Mouse (Mus musculus) kidney, adult 18-20 months (tissue): ENCODE data around the gene Tlr11.
A peak's percentile ranks its signal among the peaks of the same experiment; 100 is the strongest.

Source experiments
- DNase-seq: peaks from one replicate; pipeline ENCODE4 v3.0.0; 2021

The Tlr11 gene

DNA sequence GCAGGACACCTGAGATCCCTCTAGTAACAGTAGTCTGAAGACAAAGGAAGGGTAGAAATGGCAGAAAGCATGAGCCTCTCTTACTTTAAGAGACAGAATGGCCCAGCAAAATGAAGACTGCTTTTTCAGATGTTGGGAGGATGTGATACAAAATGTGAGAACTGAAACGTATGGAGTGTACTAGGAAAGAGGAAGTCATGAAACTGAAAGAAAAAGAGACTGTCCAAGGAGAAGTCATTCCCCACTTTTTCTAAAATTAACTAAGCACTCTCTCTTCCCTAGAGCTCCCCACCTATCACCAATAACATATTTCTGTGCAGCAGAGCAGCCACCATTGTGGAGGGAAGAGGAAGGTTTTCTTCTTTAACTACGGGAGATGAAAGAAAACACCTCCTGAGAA, at the start of gene Tlr11:
Tlr11 (plus strand) TSS at position 322 of the 400 bp plus-strand sequence.
- no peak for DNase-seq

DNA sequence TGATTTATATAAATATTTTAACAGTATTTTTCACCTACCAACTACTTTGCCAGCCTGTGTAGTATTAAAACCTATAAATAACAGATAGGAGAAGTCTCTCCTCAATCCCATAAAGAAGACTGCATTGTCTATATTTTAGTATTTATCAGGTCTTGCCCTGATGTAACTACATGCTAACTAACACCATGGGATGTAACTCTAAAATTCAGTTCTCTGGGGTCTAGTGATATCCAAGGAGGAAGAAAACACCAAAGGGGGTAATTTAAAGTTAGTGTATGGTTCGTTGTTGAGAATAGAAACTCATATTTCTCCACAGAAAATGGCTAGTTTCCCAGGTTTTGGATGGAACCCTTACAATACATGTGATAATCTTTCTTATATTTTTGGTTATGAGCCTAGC, 31.1 kb upstream of the Tlr11 start, which contains the start of gene Olfr734:
Olfr734 (minus strand) TSS at position 101 of the 400 bp plus-strand sequence.
- no peak for DNase-seq

DNA sequence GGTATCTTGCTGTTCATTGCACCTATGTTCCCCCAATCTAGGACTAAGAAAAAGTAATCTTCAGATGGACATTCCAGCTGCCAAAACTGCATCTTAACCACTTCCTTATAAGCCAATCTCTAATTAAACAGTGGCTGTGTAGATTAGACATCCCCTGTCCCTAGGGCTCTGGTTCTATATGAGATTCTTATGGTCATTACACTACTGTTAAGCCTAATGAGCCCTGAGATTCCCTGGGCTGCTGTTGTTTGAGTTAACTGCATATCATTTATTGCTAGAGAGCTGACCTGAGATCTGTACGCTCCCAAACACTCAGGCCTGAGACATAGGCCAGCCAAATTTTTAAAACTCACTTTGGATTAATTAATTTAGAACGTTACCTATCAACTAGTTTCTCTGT, 8.9 kb upstream of the Tlr11 start, which contains the start of gene Olfr735:
Olfr735 (minus strand) TSS at position 77 of the 400 bp plus-strand sequence.
- DNase-seq = no peak

DNA sequence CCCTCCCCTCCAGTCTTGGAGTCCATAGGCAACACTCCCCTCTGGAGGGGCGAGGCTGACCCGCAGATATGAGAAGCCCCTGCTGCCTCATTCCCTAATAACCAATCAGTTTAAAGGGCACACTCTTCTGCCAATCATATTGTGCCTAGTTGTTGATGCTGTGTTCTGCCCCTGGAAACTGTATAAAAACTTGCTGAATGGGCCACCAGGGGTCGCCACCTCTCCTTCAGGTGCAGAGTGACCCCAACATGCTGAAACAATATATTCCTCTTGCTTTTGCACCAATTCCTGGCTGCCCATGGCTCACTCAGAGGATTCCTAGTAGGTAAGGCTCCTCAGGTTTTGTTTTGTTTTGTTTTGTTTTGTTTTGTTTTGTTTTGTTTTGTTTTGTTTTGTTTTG, 5.3 kb upstream of the Tlr11 start:
- DNase-seq = peak; percentile 18

DNA sequence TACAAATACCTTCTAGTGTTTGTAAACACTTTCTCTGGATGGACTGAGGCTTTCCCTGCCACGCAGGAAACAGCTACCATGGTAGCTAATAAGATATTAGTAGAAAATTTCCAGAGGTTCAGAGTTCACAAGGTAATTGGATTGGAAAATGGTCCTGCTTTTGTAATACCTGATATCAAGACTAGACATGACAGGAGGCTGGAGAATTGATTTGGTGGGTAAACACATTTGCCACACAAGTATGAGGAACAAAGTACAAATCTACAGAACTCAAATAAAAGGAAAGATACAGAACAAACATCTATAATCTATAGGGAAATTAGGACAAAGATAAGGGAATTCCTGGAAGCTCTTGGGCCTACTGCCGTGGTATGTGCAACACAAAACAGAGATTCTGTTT, 989 bp upstream of the Tlr11 start:
- no peak for DNase-seq

DNA sequence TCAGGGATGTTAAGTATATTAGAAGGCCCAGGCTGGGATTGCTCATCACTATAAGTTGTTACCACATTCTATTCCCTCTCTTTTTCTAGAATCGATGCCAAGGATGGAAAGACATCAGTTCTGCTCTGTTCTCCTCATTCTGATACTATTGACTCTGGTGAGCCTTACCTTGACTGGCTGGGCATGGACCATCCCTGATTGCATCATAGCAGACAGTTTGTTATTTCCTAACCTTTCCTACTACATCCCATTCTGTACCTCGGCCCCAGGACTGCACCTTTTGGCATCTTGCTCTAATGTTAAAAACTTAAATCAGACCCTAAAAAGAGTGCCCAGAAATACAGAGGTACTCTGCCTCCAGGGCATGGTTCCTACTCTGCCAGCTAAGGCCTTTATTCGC, 2.8 kb downstream of the Tlr11 start:
- no peak for DNase-seq

DNA sequence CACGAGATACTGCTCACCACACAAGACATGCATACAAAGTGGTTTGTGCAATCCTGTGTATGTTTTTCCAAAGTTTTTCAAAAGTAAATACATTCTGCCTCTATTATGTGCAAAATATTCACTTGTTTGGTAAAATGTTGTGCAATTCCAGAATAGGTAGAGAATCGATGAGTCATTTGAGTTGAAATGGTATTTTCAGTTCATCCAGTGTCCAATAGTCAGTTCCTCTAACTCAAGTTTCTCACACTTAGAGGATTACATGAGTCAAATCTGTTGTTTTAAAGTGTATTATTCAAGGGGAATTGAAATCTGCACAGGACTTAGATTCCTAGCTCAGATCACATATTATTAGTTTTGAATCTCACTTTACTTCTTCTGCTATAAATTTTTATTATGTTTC, 5.8 kb downstream of the Tlr11 start:
- DNase-seq = no peak

DNA sequence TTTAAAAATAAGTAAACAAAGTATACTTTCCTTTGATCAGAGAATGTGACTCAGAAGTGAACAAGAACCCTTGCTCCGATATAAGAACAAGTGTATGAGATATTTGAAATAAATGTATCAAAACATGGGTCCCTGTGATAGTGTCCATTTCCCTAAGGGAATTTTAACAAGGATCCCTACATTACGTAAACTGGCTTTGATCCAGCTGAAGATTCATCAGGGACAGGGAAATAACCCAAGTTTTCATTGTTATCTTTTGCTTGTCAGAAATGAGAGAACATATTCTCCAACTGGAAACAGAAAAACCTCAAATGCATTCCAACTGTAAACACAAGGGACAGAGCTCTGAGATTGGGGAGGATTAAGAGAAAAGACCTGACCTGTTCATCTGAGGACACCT, 23.1 kb downstream of the Tlr11 start, which contains the start of gene Olfr736:
Olfr736 (plus strand) TSS at position 301 of the 400 bp plus-strand sequence.
- DNase-seq = no peak

DNA sequence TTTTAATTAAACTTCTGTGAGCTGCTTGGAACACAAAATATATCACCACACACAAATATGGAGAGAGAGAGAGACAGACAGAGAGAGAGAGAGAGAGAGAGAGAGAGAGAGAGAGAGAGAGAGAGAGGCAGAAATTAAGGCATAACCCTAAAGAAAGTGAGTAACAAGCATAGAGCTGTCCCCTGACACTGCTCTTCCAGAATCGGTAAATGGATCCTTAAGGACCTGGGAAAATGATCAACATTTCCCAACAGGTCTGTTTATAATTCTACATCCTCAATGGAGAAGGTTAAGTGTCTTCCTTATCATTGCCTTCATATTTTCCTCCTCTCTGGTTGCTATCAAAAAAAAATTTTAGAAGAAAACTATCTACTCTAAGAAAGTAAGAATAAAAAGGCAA, 49.6 kb downstream of the Tlr11 start, which contains the start of gene Olfr738:
Olfr738 (plus strand) TSS at position 301 of the 400 bp plus-strand sequence.
- DNase-seq = no peak
